Mouse (Mus musculus): ENCODE results near the gene Cyth3.

The Cyth3 gene

GRCm38 (mm10) chr5:143627507-143627906 lies 5.3 kb downstream of the Cyth3 start:
- H3K9me3 ChIP-seq (ENCODE audit: low read length): peaks cover 13% of the 10 kb centered on the region
- TF ChIP-seq CTCF (conservative IDR thresholded peaks at IDR 0.05; ENCODE audit: low read length) (peak; percentile 43), POU5F1 (IDR thresholded peaks at IDR 0.05; ENCODE audit: borderline replicate concordance, low read length) (no peak), NANOG (IDR thresholded peaks at IDR 0.05; ENCODE audit: borderline replicate concordance, low read length) (no peak)
- no peaks in the 10 kb centered on the region for H3K36me3 ChIP-seq (ENCODE audit: insufficient read depth, low read length)

GRCm38 (mm10) chr5:143627926-143628325 lies 5.7 kb downstream of the Cyth3 start:
- TF ChIP-seq POU5F1 (IDR thresholded peaks at IDR 0.05; ENCODE audit: borderline replicate concordance, low read length) (no peak), NANOG (IDR thresholded peaks at IDR 0.05; ENCODE audit: borderline replicate concordance, low read length) (no peak), CTCF (conservative IDR thresholded peaks at IDR 0.05; ENCODE audit: low read length) (no peak)
- H3K36me3 ChIP-seq (ENCODE audit: insufficient read depth, low read length): no peaks in the 10 kb centered on the region
- no peak overlapping the region for H3K4me3 ChIP-seq (replicated peaks; ENCODE audit: low read length)
- peaks cover 12% of the 10 kb centered on the region for H3K9me3 ChIP-seq (ENCODE audit: low read length)
- H3K4me1 ChIP-seq (replicated peaks; ENCODE audit: low read depth, low read length): peaks cover 11% of the 10 kb centered on the region
- peaks cover 13% of the 10 kb centered on the region; the same call in 1 of the 2 replicates for H3K27me3 ChIP-seq (ENCODE audit: insufficient read depth, low read length)

More at GRCm38 (mm10) chr5:143627507-143627906, 5.3 kb downstream of the Cyth3 start:
- H3K4me3 ChIP-seq (replicated peaks; ENCODE audit: low read length): no peak overlapping the region
- H3K27me3 ChIP-seq (ENCODE audit: insufficient read depth, low read length): peaks cover 15% of the 10 kb centered on the region; the same call in 1 of the 2 replicates
- H3K4me1 ChIP-seq (replicated peaks; ENCODE audit: low read depth, low read length): peaks cover 11% of the 10 kb centered on the region

- peaks cover 20% of the 10 kb centered on the region for H3K4me1 ChIP-seq (replicated peaks; ENCODE audit: low read depth, low read length)
- peaks cover 3% of the 10 kb centered on the region; the same call in 1 of the 2 replicates for H3K9me3 ChIP-seq (ENCODE audit: low read length)
- TF ChIP-seq POU5F1 (IDR thresholded peaks at IDR 0.05; ENCODE audit: borderline replicate concordance, low read length) (no peak), NANOG (IDR thresholded peaks at IDR 0.05; ENCODE audit: borderline replicate concordance, low read length) (no peak), CTCF (conservative IDR thresholded peaks at IDR 0.05; ENCODE audit: low read length) (no peak)
Measured at GRCm38 (mm10) chr5:143629686-143630085, 7.4 kb downstream of the Cyth3 start.

DNA sequence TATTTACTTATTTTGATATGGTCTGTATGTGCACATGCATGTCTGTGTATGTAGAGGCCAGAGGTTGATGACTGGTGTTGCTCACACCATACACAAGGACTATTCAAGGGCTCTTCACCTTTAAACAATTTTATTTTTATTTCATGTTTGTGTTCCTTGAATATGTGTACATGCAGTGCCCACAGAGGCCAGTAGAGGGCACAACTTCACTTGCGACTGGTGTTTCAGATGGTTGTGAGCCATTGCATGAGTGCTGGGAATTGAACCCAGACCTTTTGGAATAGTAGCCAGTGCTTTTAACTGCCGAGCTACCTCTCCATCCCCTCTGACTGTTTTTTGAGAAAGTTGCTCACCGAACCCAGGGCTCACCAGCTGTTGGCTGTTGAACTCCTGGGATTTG lies 8.0 kb downstream of the Cyth3 start:
- H3K4me3 ChIP-seq (replicated peaks; ENCODE audit: low read length): no peak overlapping the region
- no peaks in the 10 kb centered on the region for H3K27me3 ChIP-seq (ENCODE audit: insufficient read depth, low read length)
- no peaks in the 10 kb centered on the region for H3K36me3 ChIP-seq (ENCODE audit: insufficient read depth, low read length)
- no peak for TF ChIP-seq NANOG (IDR thresholded peaks at IDR 0.05; ENCODE audit: borderline replicate concordance, low read length)
- peak; percentile 85 for TF ChIP-seq CTCF (conservative IDR thresholded peaks at IDR 0.05; ENCODE audit: low read length)
- TF ChIP-seq POU5F1 (IDR thresholded peaks at IDR 0.05; ENCODE audit: borderline replicate concordance, low read length): no peak
- peaks cover 22% of the 10 kb centered on the region for H3K4me1 ChIP-seq (replicated peaks; ENCODE audit: low read depth, low read length)
- peaks cover 3% of the 10 kb centered on the region; the same call in 1 of the 2 replicates for H3K9me3 ChIP-seq (ENCODE audit: low read length)

More at GRCm38 (mm10) chr5:143629686-143630085, 7.4 kb downstream of the Cyth3 start:
- H3K4me3 ChIP-seq (replicated peaks; ENCODE audit: low read length): no peak overlapping the region
- H3K36me3 ChIP-seq (ENCODE audit: insufficient read depth, low read length): no peaks in the 10 kb centered on the region
- no peaks in the 10 kb centered on the region for H3K27me3 ChIP-seq (ENCODE audit: insufficient read depth, low read length)

DNA sequence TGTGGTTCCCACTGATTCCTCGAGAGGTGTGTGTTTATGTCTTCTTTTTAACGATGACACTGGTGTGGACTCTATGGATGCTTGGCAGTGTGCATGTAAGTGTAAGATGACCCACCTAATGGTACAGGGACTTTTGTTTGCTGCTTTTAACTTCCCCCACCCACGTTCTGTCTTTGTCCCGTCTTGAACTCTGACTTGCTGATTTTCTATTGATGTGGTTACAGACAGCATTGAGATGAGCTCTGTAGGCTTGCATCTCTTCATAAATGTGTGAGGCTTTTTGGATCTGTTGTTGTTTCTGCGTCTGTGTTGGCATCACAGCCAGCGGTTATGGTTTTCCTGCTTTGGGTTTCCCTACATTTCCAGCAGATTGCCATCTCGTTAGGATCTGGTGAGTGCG lies 8.5 kb downstream of the Cyth3 start:
- Histone ChIP-seq H3K27me3 (ENCODE audit: insufficient read depth, low read length) (no peaks in the 10 kb centered on the region), H3K4me3 (replicated peaks; ENCODE audit: low read length) (no peak overlapping the region), H3K4me1 (replicated peaks; ENCODE audit: low read depth, low read length) (peaks cover 17% of the 10 kb centered on the region), H3K9me3 (ENCODE audit: low read length) (peaks cover 3% of the 10 kb centered on the region; the same call in 1 of the 2 replicates), H3K36me3 (ENCODE audit: insufficient read depth, low read length) (no peaks in the 10 kb centered on the region)
- TF ChIP-seq POU5F1 (IDR thresholded peaks at IDR 0.05; ENCODE audit: borderline replicate concordance, low read length) (no peak), NANOG (IDR thresholded peaks at IDR 0.05; ENCODE audit: borderline replicate concordance, low read length) (no peak)

- H3K36me3 ChIP-seq (ENCODE audit: insufficient read depth, low read length): no peaks in the 10 kb centered on the region
- 0 out of 2 replicates have a peak, but pooled peaks cover 11% of the 10 kb centered on the region for H3K4me1 ChIP-seq (replicated peaks; ENCODE audit: low read depth, low read length)
- no peak overlapping the region for H3K4me3 ChIP-seq (replicated peaks; ENCODE audit: low read length)
- H3K27me3 ChIP-seq (ENCODE audit: insufficient read depth, low read length): no peaks in the 10 kb centered on the region
- peaks cover 3% of the 10 kb centered on the region; the same call in 1 of the 2 replicates for H3K9me3 ChIP-seq (ENCODE audit: low read length)
- TF ChIP-seq NANOG (IDR thresholded peaks at IDR 0.05; ENCODE audit: borderline replicate concordance, low read length): no peak
- no peak for TF ChIP-seq CTCF (conservative IDR thresholded peaks at IDR 0.05; ENCODE audit: low read length)
- no peak for TF ChIP-seq POU5F1 (IDR thresholded peaks at IDR 0.05; ENCODE audit: borderline replicate concordance, low read length)
Measured at GRCm38 (mm10) chr5:143631559-143631958, 9.3 kb downstream of the Cyth3 start.

GRCm38 (mm10) chr5:143632674-143633557 lies 10.7 kb downstream of the Cyth3 start:
- Histone ChIP-seq H3K27me3 (ENCODE audit: insufficient read depth, low read length) (no peaks in the 10 kb centered on the region), H3K9me3 (ENCODE audit: low read length) (peaks cover 3% of the 10 kb centered on the region; the same call in 1 of the 2 replicates), H3K36me3 (ENCODE audit: insufficient read depth, low read length) (no peaks in the 10 kb centered on the region), H3K4me1 (replicated peaks; ENCODE audit: low read depth, low read length) (0 out of 2 replicates have a peak, but pooled peaks cover 11% of the 10 kb centered on the region), H3K4me3 (replicated peaks; ENCODE audit: low read length) (no peak overlapping the region)
- TF ChIP-seq NANOG (IDR thresholded peaks at IDR 0.05; ENCODE audit: borderline replicate concordance, low read length): no peak
- TF ChIP-seq CTCF (conservative IDR thresholded peaks at IDR 0.05; ENCODE audit: low read length): no peak
- TF ChIP-seq POU5F1 (IDR thresholded peaks at IDR 0.05; ENCODE audit: borderline replicate concordance, low read length): no peak

GRCm38 (mm10) chr5:143633558-143633871 lies 11.3 kb downstream of the Cyth3 start:
- H3K4me3 ChIP-seq (replicated peaks; ENCODE audit: low read length): no peak overlapping the region
- 0 out of 2 replicates have a peak, but pooled peaks cover 11% of the 10 kb centered on the region for H3K4me1 ChIP-seq (replicated peaks; ENCODE audit: low read depth, low read length)
- H3K27me3 ChIP-seq (ENCODE audit: insufficient read depth, low read length): no peaks in the 10 kb centered on the region
- no peaks in the 10 kb centered on the region for H3K36me3 ChIP-seq (ENCODE audit: insufficient read depth, low read length)
- H3K9me3 ChIP-seq (ENCODE audit: low read length): peaks cover 3% of the 10 kb centered on the region; the same call in 1 of the 2 replicates
- no peak for TF ChIP-seq CTCF (conservative IDR thresholded peaks at IDR 0.05; ENCODE audit: low read length)
- no peak for TF ChIP-seq POU5F1 (IDR thresholded peaks at IDR 0.05; ENCODE audit: borderline replicate concordance, low read length)
- no peak for TF ChIP-seq NANOG (IDR thresholded peaks at IDR 0.05; ENCODE audit: borderline replicate concordance, low read length)

All from E14TG2a.4 (cell line).